Mouse (Mus musculus) heart, postnatal 4 days (tissue): ENCODE data around the gene Fkbp8. TPM values are rescaled to one million over a fixed set of nuclear protein-coding genes. Genes with fewer than 3 reads are reported as not detected.

Experiments used
- DNase-seq: peaks from one replicate; pipeline ENCODE4 v3.0.0; 2021
- total RNA-seq, 2 experiments: library from RNA; stranded (reverse); gene quantifications; 2 replicates each; pipeline ENCODE4 v1.2.3; 2021

Fkbp8 gene
- total RNA-seq, 2 experiments from 2014 or later, result 204 to 207 TPM

DNA sequence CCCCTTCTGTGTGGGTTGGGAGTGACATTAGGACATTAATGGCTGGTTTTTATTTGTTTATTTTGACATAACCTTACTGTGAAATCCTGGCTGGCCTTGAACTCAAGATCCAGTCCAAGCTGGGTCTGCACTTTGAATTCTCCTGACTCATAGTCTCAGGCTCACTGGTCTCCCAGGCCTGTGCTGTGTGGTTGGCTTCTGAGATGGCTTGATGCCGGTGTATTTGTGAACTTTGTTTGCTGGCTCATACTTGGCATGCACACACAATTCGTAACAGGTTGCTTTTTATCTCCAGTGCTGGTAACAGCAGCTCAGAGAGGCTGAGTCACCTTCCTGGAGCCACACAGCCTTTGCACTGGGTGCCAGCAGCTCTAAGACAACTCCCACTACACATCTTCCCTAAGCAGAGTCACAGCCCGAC is 2.2 kb downstream of the Fkbp8 start:
- no peak for DNase-seq

- no peak for DNase-seq
Observed at GRCm38 (mm10) chr8:70530314-70530713, 2.8 kb downstream of the Fkbp8 start.

- no peak for DNase-seq
Observed at GRCm38 (mm10) chr8:70534281-70534680, 6.8 kb downstream of the Fkbp8 start.

GRCm38 (mm10) chr8:70535221-70535620 is 7.7 kb downstream of the Fkbp8 start:
- DNase-seq, result no peak

DNA sequence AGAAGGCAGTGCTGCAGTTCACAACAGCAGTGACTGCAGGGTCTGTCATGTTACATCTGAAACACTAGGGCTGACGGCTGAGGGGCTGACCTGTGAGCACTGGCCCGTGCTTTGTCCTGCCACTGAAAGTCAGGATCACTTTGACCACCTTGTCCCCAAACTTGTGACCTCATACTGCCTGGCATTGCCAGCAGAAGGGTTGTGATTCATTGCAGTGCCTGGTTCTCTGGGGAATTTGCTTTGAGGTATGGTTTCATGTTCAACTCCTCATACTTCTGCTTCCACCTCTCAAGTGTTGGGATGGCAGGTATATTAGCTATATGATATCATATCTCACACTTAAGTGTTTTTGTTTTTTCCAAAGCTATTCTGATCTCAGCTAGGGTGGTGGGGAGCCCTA is 8.2 kb downstream of the Fkbp8 start:
- no peak for DNase-seq

DNA sequence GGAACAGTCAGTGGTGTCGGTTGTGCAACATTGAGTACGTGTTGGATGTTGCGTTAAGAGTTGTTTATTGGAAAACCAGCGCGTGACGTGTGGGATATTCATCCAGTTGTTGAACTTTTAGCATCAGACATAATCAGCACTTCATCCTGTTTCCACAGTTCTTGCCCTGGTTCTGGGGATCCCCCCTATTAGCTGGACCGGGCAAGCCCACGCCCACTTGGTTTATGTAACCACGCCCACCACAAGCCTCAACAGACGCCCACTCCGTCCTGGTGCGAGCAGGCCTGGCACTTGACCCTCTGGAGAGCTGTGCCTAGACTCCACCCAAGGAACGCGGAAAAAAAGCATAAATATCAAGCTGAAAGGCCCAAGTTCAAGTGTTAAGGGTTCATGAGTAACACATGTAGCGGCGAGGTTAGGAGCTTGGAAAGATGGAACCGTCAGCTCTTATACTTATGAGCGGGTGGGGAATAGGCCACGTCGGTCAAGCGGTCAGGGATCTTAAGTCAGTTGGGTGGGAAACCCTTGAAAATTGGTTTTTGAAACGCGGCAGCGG is 10.6 kb downstream of the Fkbp8 start:
- DNase-seq, result peak; percentile 71

DNA sequence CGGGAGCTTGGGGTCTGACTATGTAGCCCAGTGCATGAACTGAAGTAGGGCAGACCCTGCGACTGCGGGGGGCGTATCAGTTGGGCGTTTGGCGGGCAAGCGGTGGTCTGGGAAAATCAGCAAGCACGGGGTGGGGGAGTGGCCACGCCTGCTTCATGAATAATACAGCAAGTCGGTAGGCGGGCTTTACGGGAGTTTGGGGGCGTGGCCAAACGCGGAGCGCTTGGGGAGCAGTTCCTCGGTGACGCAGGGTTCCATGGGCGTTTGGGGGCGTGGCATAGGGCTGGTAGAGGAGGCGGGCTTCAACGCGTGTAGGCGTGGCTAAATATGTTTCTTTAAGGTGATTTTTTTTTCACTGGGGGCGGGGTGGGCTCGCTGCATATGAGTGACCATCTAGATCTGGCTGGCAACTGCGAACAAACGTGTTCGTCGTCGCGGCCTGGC is 11.1 kb downstream of the Fkbp8 start:
- DNase-seq, result peak; percentile 100

GRCm38 (mm10) chr8:70539077-70539813 is 11.7 kb downstream of the Fkbp8 start, which contains the start of gene Ell:
Ell (plus strand) TSS chr8:70539457.
- peak; percentile 100 for DNase-seq

DNA sequence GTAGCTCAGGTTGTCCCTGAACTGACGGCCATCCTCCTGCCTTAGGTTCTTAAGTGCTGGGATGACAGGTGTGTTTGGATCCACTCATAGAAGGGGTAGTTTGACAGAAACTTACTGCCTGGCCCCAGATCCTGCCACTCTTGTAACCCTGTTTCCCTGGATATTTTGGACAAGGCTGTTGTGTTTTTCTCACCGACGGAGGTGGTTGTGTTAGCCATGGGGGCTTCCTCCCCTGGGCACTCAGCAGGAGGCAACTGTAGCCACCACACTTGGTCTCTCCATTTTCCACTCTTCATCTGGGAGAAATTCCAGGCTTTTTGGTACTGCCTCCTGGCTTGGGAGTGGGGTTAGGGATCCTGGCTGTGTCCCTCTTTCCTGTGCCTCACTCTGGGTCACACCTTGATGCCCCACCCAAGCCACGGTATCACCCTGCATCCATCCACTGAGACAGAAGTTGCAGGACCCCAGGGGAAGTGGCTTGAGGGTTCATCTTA is 12.5 kb downstream of the Fkbp8 start:
- no peak for DNase-seq

DNA sequence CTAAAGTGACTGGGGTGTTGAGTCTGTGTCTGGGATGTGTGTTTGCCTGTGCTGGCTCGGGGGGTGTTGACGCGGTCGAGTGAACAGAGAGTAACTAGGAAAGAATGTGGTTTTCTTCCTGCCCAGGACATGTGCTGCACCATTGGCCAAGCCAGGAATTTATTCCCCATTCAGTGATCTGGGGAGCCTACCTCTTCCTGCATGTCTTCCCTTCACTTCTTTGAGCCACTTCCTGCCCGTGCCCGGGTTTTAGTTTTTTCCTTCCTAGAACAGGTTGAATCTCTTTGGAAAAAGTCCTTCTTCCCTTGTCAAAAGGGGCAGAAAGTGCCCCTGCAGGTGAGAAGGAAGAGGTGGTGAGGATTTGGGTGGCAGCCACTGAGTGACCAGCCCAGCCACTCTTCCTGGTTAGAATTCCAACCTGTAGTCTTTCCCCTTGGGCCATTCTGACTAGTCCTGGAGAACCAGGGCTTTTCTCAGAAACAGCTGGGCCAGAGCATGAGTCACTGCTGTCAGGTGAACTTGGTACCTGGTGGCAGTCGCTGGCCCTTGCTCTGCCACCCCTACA is 13.1 kb downstream of the Fkbp8 start:
- DNase-seq, result peak; percentile 35

- no peak for DNase-seq
Observed at GRCm38 (mm10) chr8:70541081-70541480, 13.6 kb downstream of the Fkbp8 start.

DNA sequence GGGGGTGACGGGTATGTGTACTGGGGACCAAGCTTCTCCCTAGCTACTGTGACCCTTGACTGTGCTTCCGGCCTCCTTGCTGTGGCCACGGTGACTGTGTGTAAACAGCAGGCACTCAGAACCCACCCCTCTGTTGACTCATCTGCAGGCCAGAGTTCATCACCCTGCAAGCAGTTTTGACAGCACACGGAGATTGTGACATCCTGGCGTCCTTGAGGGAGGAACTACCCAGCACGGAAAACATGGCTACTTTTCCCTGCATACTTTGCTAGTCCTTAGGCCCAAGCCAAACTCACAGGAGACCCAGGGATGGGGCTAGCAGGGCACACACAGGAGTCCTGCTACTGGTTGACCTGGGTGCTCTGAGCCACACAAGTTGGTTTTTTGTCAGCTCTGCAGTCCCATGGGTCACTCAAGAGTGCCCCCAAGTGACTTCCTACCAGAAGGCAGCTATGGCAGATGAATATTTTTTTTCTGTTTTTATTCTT is 16.7 kb downstream of the Fkbp8 start:
- peak; percentile 28 for DNase-seq

DNA sequence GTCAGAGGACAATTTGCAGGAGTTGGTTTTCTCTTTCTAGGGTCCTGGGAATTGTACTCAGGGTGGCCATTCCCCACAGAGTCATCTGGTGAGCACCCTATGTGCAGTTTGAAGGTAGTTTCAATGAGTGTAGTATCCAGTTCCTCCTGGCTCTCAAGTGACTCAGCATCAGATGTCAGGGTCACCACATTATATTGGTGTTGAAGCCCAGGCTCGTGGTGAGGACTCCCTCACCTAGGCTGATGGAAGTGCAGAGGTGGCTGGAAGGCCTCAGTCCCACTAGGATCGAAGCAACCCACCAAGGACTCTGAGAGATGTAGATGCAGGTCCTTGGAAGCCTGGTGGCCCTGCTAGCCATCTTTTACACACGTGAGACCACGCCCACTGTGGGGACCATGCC is 18.9 kb downstream of the Fkbp8 start:
- no peak for DNase-seq

- DNase-seq, result no peak
Observed at GRCm38 (mm10) chr8:70547762-70548161, 20.2 kb downstream of the Fkbp8 start.

DNA sequence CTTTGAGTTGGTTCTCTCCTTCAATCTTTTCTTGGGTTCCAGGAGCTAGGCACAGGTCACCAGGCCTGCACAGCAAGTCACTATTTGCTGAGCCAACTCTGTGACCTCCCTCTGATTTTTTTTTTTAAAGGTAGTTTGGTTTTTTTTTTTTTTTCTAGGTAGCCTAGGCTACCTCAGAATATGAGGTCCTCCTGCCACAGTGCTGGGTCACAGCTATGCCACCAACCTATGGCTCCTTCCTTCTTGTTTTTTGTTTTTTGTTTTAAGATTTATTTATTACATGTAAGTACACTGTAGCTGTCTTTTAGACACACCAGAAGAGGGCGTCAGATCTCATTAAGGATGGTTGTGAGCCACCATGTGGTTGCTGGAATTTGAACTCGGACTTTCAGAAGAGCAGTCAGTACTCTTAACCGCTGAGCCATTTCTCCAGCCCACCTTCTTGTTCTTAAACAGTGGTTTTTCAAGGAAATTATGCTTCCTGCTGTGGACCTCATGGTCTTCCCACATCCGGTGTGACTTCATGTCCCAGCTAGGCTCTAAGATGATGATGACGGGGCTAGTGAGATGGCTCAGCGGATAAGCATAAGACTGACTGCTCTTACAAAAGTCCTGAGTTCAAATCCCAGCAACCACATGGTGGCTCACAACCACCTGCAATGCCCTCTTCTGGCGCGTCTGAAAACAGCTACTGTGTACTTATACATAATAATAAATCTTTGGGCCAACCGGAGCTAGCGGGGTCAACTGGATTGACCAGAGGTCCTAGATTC is 22.1 kb downstream of the Fkbp8 start:
- DNase-seq, result no peak

DNA sequence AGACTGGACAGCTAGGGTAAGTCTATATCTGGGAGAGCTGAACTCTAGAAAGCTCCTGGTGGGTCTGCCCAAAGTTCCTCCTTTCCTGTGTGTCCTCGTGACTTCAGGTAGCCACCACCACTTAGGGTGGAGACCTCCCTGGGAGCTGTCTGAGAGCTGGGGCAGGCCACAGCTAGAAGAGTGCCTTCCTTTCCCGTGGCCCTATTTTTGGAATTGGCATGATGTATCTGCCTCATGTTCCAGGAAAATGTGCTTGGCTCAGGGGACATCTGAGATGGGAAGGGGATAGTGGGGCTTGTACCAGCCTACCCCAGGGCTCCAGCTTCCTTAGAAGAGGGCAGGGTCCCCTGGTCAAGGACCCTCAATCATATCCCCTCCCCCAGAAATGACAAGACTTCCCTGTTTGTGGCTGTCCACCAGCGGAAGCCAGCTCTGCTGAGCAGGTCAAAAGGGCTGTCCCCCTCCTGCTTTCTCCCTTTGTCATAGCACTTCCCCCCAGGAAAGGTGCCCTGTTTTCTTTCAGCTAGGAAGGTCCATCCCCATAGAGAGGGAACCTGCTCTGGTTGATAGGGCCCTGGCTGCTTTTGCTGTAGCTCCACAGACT is 24.1 kb downstream of the Fkbp8 start:
- peak; percentile 42 for DNase-seq

DNA sequence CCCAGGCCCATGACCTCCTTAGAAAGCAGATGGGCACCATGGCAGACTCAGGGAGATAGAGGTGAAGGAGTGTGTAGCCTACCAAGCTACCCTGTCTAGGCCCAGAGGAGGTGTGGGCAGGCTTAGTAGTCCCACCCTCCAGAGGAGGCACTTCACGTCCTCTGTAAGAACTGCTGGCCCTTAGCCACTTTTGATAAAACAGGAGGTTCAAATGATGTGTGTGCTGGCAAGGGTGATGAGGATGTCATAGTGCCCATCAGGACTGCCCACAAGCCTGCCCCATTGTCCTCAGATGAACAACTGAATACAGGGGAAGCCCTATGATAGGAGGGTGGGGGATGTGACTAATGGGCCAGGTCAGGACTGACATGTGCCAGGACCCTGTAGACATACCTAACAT is 25.3 kb downstream of the Fkbp8 start:
- peak; percentile 49 for DNase-seq

DNA sequence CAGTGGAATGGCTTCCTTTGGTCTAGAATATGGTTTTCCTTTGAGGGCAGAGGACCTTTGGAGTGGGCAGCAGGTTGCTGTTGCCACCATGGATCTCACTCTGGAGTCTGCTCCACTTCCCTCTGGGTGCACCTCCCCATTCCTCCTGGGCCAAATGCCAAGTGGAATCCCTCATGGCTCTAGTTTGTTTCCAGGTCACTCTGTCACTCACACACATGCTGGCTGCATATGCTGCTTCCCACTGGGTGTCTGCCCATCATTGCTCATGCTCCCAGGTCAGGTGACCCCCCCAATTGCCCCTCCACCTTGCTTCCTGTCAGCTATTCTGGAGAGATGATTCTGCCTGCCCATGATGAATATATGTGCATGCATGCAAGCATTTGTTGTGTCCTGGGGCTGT is 26.2 kb downstream of the Fkbp8 start:
- DNase-seq, result peak; percentile 86

- DNase-seq, result no peak
Observed at GRCm38 (mm10) chr8:70555079-70555747, 27.7 kb downstream of the Fkbp8 start.

GRCm38 (mm10) chr8:70558334-70558733 is 30.8 kb downstream of the Fkbp8 start:
- peak; percentile 60 for DNase-seq

- DNase-seq, result no peak
Observed at GRCm38 (mm10) chr8:70558983-70559382, 31.5 kb downstream of the Fkbp8 start.

DNA sequence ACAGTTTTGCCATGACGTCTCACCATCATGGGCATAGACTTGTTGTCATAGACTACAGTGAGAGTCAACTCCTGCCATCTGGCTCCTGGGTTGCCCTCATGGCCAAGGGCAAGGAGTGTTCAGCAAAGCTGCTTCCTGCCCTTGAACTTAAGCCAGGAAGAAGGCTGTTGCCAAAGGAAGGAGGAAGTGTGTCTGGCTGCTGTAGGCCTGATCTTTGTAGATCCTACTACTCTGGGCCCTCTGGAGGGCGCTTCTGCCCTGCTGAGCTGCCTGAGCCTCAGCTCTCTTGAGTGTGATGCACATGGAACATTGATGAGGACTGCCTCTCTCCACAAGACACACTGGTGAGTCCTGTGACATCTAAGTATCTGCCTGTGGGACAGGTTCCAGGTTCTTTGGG is 32.6 kb downstream of the Fkbp8 start:
- DNase-seq, result peak; percentile 71
